Mouse (Mus musculus) heart, adult 2 months (tissue): ENCODE data around the gene Bckdha.

Source experiments
- CTCF ChIP-seq: fragments of 200-600 bp; IDR thresholded peaks from 2 replicates; pipeline ENCODE4 v1.8.1; 2022; ENCODE audit warnings: antibody characterized with exemption, mild to moderate bottlenecking, moderate library complexity
- EP300 ChIP-seq: fragments of 200-500 bp; IDR thresholded peaks from 2 replicates; pipeline ENCODE4 v1.6.1; 2011; ENCODE audit warnings: low read depth, low read length, control low read depth; ENCODE audit not compliant: insufficient read depth
- POLR2A ChIP-seq: fragments of 200-500 bp; IDR thresholded peaks from 2 replicates; pipeline ENCODE4 v1.6.1; 2011; ENCODE audit warnings: mild to moderate bottlenecking, low read depth, low read length, control low read depth; ENCODE audit not compliant: insufficient read depth

- TF ChIP-seq CTCF (no peak), POLR2A (no peak), EP300 (no peak)
Observed at GRCm38 (mm10) chr7:25690051-25690450, 31.3 kb upstream of the Bckdha start.
